Mouse (Mus musculus): ENCODE data around the gene 0610010K14Rik.

GRCm38 (mm10) chr11:70219873-70220272 lies 17.8 kb downstream of the 0610010K14Rik start:
- no peak for TF ChIP-seq POLR2A (IDR thresholded peaks at IDR 0.05; ENCODE audit: insufficient read depth, low read length)
- TF ChIP-seq CTCF (IDR thresholded peaks at IDR 0.05; ENCODE audit: low read depth, low read length), result no peak

Data from ES-Bruce4 (cell line).